Mouse (Mus musculus) ovary, postnatal 10 days (tissue): Measurements from ENCODE around the gene Olfr139.

Source experiments
- DNase-seq: peaks from one replicate; pipeline ENCODE4 v3.0.0; 2022; ENCODE audit warnings: low spot score

The Olfr139 gene

GRCm38 (mm10) chr11:74056451-74056850 is at the start of gene Olfr139, which contains the start of gene Olfr399:
Gene Olfr139, minus strand, starts transcription at chr11:74056551.
Gene Olfr399, minus strand, starts transcription at chr11:74056615.
- no peak for DNase-seq

- DNase-seq: no peak
Observed at GRCm38 (mm10) chr11:74105066-74105465, 48.7 kb upstream of the Olfr139 start.

GRCm38 (mm10) chr11:74101507-74101906 is 45.2 kb upstream of the Olfr139 start:
- DNase-seq: no peak

GRCm38 (mm10) chr11:74100724-74101123 is 44.4 kb upstream of the Olfr139 start:
- DNase-seq: no peak

GRCm38 (mm10) chr11:74069655-74070054 is 13.3 kb upstream of the Olfr139 start, which contains the start of gene Zfp616:
Gene Zfp616, plus strand, starts transcription at chr11:74069955.
- DNase-seq: no peak

- DNase-seq: no peak
Observed at GRCm38 (mm10) chr11:74051347-74051746, 5.0 kb downstream of the Olfr139 start.
